Mouse (Mus musculus) MEL (cell line): ENCODE results near the gene Pla2g2e. TPM values are rescaled to one million over a fixed set of nuclear protein-coding genes. Genes with fewer than 3 reads are reported as not detected.

ENCODE experiments used
- DNase-seq: peaks from one replicate; pipeline ENCODE4 v3.0.0; 2011; ENCODE audit warnings: low read depth, low spot score
- H3K27ac ChIP-seq: 2 replicates; pipeline ENCODE4 v1.5.1; 2012; ENCODE audit warnings: low read depth, mild to moderate bottlenecking, control low read depth, low read length, moderate library complexity; ENCODE audit not compliant: control insufficient read depth
- H3K27me3 ChIP-seq, 2 experiments: fragments of 150-350 bp in 1 of 2; sonication (generic) in 1 of 2; 2 replicates each; pipeline ENCODE4 v1.6.1; 2012; ENCODE audit warnings: low read length in 2 of 2, mild to moderate bottlenecking in 2 of 2, improper control_type of control experiment in 1 of 2, moderate library complexity in 1 of 2; ENCODE audit not compliant: insufficient read depth in 2 of 2, control insufficient read depth in 1 of 2
- H3K36me3 ChIP-seq, 2 experiments: 2 replicates each; pipeline ENCODE4 v1.6.1; 2012 to 2014; ENCODE audit warnings: low read length in 2 of 2, improper control_type of control experiment in 1 of 2, inconsistent platforms in 1 of 2, mild to moderate bottlenecking in 1 of 2; ENCODE audit not compliant: insufficient read depth in 2 of 2, control insufficient read depth in 1 of 2
- H3K4me1 ChIP-seq, 2 experiments: fragments of 150-350 bp in 1 of 2; sonication (generic) in 1 of 2; 2 replicates each; pipeline ENCODE4 v1.6.1; 2012; ENCODE audit warnings: low read length in 2 of 2, improper control_type of control experiment in 1 of 2, mild to moderate bottlenecking in 1 of 2; ENCODE audit not compliant: insufficient read depth in 2 of 2, control insufficient read depth in 1 of 2
- H3K4me3 ChIP-seq, 2 experiments: fragments of 150-350 bp in 1 of 2; sonication (generic) in 1 of 2; 2 replicates each; pipeline ENCODE4 v1.5.1; 2012; ENCODE audit warnings: low read depth in 2 of 2, low read length in 2 of 2, mild to moderate bottlenecking in 2 of 2, moderate library complexity in 2 of 2, control low read depth in 1 of 2, improper control_type of control experiment in 1 of 2; ENCODE audit not compliant: control insufficient read depth in 1 of 2, insufficient read depth in 1 of 2
- H3K79me2 ChIP-seq: 2 replicates; pipeline ENCODE4 v1.6.1; 2012; ENCODE audit warnings: mild to moderate bottlenecking, low read length, moderate library complexity; ENCODE audit not compliant: control insufficient read depth, poor library complexity, insufficient read depth
- H3K9ac ChIP-seq: 2 replicates; pipeline ENCODE4 v1.6.1; 2012; ENCODE audit warnings: low read depth, mild to moderate bottlenecking, control low read depth, low read length, moderate library complexity; ENCODE audit not compliant: control insufficient read depth, poor library complexity, severe bottlenecking
- H3K9me3 ChIP-seq: fragments of 150-350 bp; sonication (generic); replicated peaks from 2 replicates; pipeline ENCODE4 v1.6.1; 2012; ENCODE audit warnings: mild to moderate bottlenecking, low read length, improper control_type of control experiment, moderate library complexity; ENCODE audit not compliant: insufficient read depth
- BHLHE40 ChIP-seq: IDR thresholded peaks from 2 replicates; pipeline ENCODE4 v1.6.1; 2012; ENCODE audit warnings: low read depth, mild to moderate bottlenecking, inconsistent platforms, low read length, improper control_type of control experiment, borderline replicate concordance
- CHD1 ChIP-seq: IDR thresholded peaks from 2 replicates; pipeline ENCODE4 v1.6.1; 2012; ENCODE audit warnings: low read depth, mild to moderate bottlenecking, inconsistent platforms, low read length, improper control_type of control experiment
- CHD2 ChIP-seq: IDR thresholded peaks from 2 replicates; pipeline ENCODE4 v1.6.1; 2011; ENCODE audit warnings: low read length, improper control_type of control experiment
- EP300 ChIP-seq, 2 experiments: IDR thresholded peaks; 2 replicates each; pipeline ENCODE4 v1.6.1; 2011; ENCODE audit warnings: improper control_type of control experiment in 2 of 2, low read length in 2 of 2, low read depth in 1 of 2, mild to moderate bottlenecking in 1 of 2
- GABPA ChIP-seq: IDR thresholded peaks from 2 replicates; pipeline ENCODE4 v1.6.1; 2012; ENCODE audit warnings: low read depth, mild to moderate bottlenecking, inconsistent platforms, low read length, improper control_type of control experiment, moderate library complexity
- GATA1 ChIP-seq: IDR thresholded peaks from 2 replicates; pipeline ENCODE4 v1.6.1; 2011; ENCODE audit warnings: low read depth, low read length, improper control_type of control experiment
- MAZ ChIP-seq: IDR thresholded peaks from 2 replicates; pipeline ENCODE4 v1.6.1; 2012; ENCODE audit warnings: low read depth, mild to moderate bottlenecking, inconsistent platforms, low read length, improper control_type of control experiment
- MEF2A ChIP-seq: IDR thresholded peaks from 2 replicates; pipeline ENCODE4 v1.6.1; 2014; ENCODE audit warnings: low read depth, mild to moderate bottlenecking, inconsistent platforms, low read length, improper control_type of control experiment; ENCODE audit not compliant: poor library complexity, insufficient replicate concordance, severe bottlenecking; ENCODE audit errors: extremely low read depth
- MYC ChIP-seq: IDR thresholded peaks from 2 replicates; pipeline ENCODE4 v1.6.1; 2011; ENCODE audit warnings: low read depth, mild to moderate bottlenecking, low read length, improper control_type of control experiment, moderate library complexity
- NELFE ChIP-seq: IDR thresholded peaks from 2 replicates; pipeline ENCODE4 v1.6.1; 2011; ENCODE audit warnings: low read depth, low read length, improper control_type of control experiment
- NRF1 ChIP-seq: IDR thresholded peaks from 2 replicates; pipeline ENCODE4 v1.6.1; 2014; ENCODE audit warnings: low read depth, mild to moderate bottlenecking, inconsistent platforms, low read length, improper control_type of control experiment, moderate library complexity; ENCODE audit not compliant: poor library complexity, insufficient read depth, severe bottlenecking
- POLR2AphosphoS2 ChIP-seq: IDR thresholded peaks from 2 replicates; pipeline ENCODE4 v1.6.1; 2011; ENCODE audit warnings: low read length, improper control_type of control experiment
- POLR2AphosphoS5 ChIP-seq: IDR thresholded peaks from 2 replicates; pipeline ENCODE4 v1.6.1; 2012; ENCODE audit warnings: low read depth, borderline replicate concordance, mild to moderate bottlenecking, inconsistent platforms, low read length, moderate library complexity, mixed read lengths
- RCOR1 ChIP-seq: IDR thresholded peaks from 2 replicates; pipeline ENCODE4 v1.6.1; 2012; ENCODE audit warnings: low read depth, mild to moderate bottlenecking, inconsistent platforms, low read length, improper control_type of control experiment
- SIN3A ChIP-seq: IDR thresholded peaks from 2 replicates; pipeline ENCODE4 v1.6.1; 2012; ENCODE audit warnings: low read length, improper control_type of control experiment, inconsistent platforms
- SMC3 ChIP-seq: IDR thresholded peaks from 2 replicates; pipeline ENCODE4 v1.6.1; 2011; ENCODE audit warnings: low read depth, low read length, improper control_type of control experiment
- TAL1 ChIP-seq: IDR thresholded peaks from 2 replicates; pipeline ENCODE4 v1.6.1; 2012; ENCODE audit warnings: mild to moderate bottlenecking, inconsistent platforms, low read length, moderate library complexity, mixed read lengths
- TCF12 ChIP-seq: IDR thresholded peaks from 2 replicates; pipeline ENCODE4 v1.6.1; 2014; ENCODE audit warnings: low read depth, mild to moderate bottlenecking, inconsistent platforms, low read length, improper control_type of control experiment, moderate library complexity
- USF1 ChIP-seq: IDR thresholded peaks from 2 replicates; pipeline ENCODE4 v1.6.1; 2014; ENCODE audit warnings: low read depth, mild to moderate bottlenecking, inconsistent platforms, low read length, improper control_type of control experiment, moderate library complexity
- USF2 ChIP-seq, 2 experiments: IDR thresholded peaks; 2 replicates each; pipeline ENCODE4 v1.6.1; 2011 to 2012; ENCODE audit warnings: improper control_type of control experiment in 2 of 2, low read length in 2 of 2, borderline replicate concordance in 1 of 2, inconsistent platforms in 1 of 2, low read depth in 1 of 2, mild to moderate bottlenecking in 1 of 2; ENCODE audit not compliant: insufficient read depth in 1 of 2
- ZNF384 ChIP-seq: IDR thresholded peaks from 2 replicates; pipeline ENCODE4 v1.6.1; 2012; ENCODE audit warnings: low read depth, mild to moderate bottlenecking, inconsistent platforms, low read length, improper control_type of control experiment
- polyA plus RNA-seq, 2 experiments: library from polyadenylated mRNA; stranded (reverse) in 1 of 2; unstranded in 1 of 2; fragments of >175 nt in 1 of 2; fragments of >200 nt in 1 of 2; gene quantifications; 2 replicates each; pipeline versions ENCODE4 v1.2.1 to v1.2.4; 2012; ENCODE audit warnings: low replicate concordance in 2 of 2, low read depth in 1 of 2; ENCODE audit not compliant: insufficient read length in 2 of 2, insufficient read depth in 1 of 2, missing spikeins in 1 of 2
- total RNA-seq: library from RNA; depleted of rRNA; stranded (reverse); fragments of 300-350 nt; gene quantifications from 2 replicates; pipeline ENCODE4 v1.2.3, GENCODE M21; 2012

Pla2g2e gene
- total and polyA plus RNA-seq, 3 experiments: not detected

DNA sequence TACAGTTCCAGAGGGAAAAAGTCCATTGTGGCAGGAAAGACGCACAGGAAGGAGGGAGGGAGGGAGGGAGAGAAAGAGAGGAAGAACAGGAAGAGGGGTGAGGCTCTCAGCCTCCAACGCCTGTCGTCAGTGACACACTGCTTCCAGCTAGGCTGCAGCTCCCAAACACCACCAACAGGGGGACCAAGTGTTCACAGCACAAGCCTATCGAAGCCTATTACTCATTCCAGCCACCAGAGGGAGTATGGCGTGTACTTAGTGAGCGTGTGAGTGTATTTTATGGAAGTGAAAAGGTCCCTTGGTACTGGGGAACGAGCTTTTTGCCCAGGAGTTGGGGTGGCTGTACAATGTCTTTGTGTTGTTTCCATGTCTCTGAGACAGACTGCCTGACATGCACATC is 21.3 kb upstream of the Pla2g2e start (continued):
- TF ChIP-seq CHD1: no peak
- TF ChIP-seq TCF12: no peak
- no peak for TF ChIP-seq NRF1
- TF ChIP-seq GATA1: no peak
- 0 out of 2 replicates have a peak, but pooled peaks have one; percentile 38 for TF ChIP-seq MYC
- TF ChIP-seq GABPA: no peak
- no peak for TF ChIP-seq POLR2AphosphoS2
- TF ChIP-seq USF2 (IDR thresholded peaks at IDR 0.05; ENCODE audit: borderline replicate concordance in 1 of 2, insufficient read depth in 1 of 2, low read depth in 1 of 2, low read length in 2 of 2): no peak
- TF ChIP-seq BHLHE40: no peak
- TF ChIP-seq ZNF384: no peak
- TF ChIP-seq NELFE: no peak
- TF ChIP-seq MEF2A: no peak
- TF ChIP-seq POLR2AphosphoS5: no peak
- TF ChIP-seq USF1: no peak
- TF ChIP-seq EP300 (IDR thresholded peaks at IDR 0.05; ENCODE audit: low read depth in 1 of 2, low read length in 2 of 2): no peak
- TF ChIP-seq CHD2: no peak
- TF ChIP-seq SIN3A: 0 out of 2 replicates have a peak, but pooled peaks have one; percentile 34

DNA sequence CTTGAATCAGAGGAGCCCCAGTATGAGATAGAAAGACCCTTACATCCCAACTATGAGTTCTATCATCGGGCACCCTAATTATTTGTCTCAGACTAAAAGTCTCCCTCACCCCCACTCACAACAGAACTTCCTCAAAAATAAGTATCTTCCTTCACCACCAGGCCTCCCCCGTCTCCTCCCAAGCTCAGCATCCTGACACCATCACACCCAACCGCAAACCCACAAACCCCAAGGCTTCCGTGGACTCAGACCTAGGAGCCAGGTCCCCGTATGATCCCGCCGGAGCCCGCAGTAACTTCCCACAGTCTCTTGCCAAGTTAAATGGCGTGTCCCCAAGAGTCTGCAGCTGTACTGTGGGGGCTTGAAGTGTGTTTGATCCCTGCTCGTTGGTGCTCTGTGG is 20.2 kb upstream of the Pla2g2e start:
- no peak overlapping the region for H3K4me3 ChIP-seq
- H3K27me3 ChIP-seq: no peaks in the 10 kb centered on the region
- no peaks in the 10 kb centered on the region for H3K36me3 ChIP-seq

More for the DNA sequence above, 20.2 kb upstream of the Pla2g2e start:
- no peak overlapping the region for H3K9ac ChIP-seq
- 0 out of 2 replicates have a peak, but pooled peaks have one; percentile 22 for TF ChIP-seq SIN3A
- TF ChIP-seq SMC3: no peak
- TF ChIP-seq GATA1: 0 out of 2 replicates have a peak, but pooled peaks have one; percentile 2
- 0 out of 2 replicates have a peak, but pooled peaks have one; percentile 11 for TF ChIP-seq RCOR1
- peak; percentile 26; the same call in 1 of the 2 replicates for TF ChIP-seq TAL1
- TF ChIP-seq CHD1: no peak
- no peak for TF ChIP-seq MAZ
- peak; percentile 23; the same call in 1 of the 2 replicates for TF ChIP-seq TCF12
- TF ChIP-seq EP300 (IDR thresholded peaks at IDR 0.05; ENCODE audit: low read depth in 1 of 2, low read length in 2 of 2): peak; percentile 28 to 57; a peak in 3 of 4 replicates
- DNase-seq: peak; percentile 73
- H3K27ac ChIP-seq: no peak overlapping the region
- no peaks in the 10 kb centered on the region for H3K79me2 ChIP-seq
- H3K9me3 ChIP-seq: no peaks in the 10 kb centered on the region
- peaks cover 0 to 9% of the 10 kb centered on the region in 2 experiments; a peak in 1 of 4 replicates for H3K4me1 ChIP-seq
